Mouse (Mus musculus) urinary bladder, adult 2 months (tissue): ENCODE results near the gene Aim2. TPM values are rescaled to one million over a fixed set of nuclear protein-coding genes. Genes with fewer than 3 reads are reported as not detected.

Source experiments
- DNase-seq: peaks from one replicate; pipeline ENCODE4 v3.0.0; 2022; ENCODE audit warnings: low spot score
- polyA plus RNA-seq: library from polyadenylated mRNA; depleted of rRNA; stranded (reverse); fragments of >200 nt; gene quantifications from 2 replicates; pipeline ENCODE4 v1.2.3, GENCODE M21; 2012

Gene Aim2
- polyA plus RNA-seq, 1 experiment: 6.6 TPM

- DNase-seq: no peak
Observed at GRCm38 (mm10) chr1:173389901-173390401, 39.3 kb downstream of the Aim2 start.

GRCm38 (mm10) chr1:173391754-173392153 lies 41.1 kb downstream of the Aim2 start:
- DNase-seq: no peak

DNA sequence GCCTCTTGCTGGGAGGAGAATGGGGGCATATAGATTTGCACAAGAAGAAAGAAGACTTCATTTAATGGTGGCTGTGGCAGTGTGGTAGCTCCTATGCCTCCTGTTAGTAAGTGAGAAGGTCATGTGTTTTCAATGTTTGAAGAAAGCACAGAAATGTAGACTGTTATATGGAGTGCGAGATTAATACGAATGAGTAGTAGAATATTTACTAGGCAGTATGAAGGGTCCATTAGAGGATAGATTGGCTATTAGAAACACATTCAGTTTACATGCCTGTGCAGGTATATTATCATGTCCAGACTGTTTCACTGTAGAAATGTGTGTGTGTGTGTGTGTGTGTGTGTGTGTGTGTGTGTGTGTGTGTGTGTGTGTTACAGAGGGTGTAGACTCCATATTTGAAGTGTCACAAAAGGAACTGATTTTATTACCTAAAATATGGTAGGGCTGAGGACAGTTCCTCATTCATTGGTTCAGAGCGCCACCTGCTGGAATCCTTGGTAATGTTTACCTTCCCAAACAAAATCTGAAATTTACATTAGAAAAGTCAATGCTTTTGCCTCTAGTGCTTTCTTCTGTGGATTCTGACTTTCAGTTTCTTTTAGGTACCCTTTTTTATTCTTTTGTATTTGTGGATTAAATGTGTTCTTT lies 47.8 kb downstream of the Aim2 start:
- DNase-seq: peak; percentile 29

GRCm38 (mm10) chr1:173404696-173405309 lies 54.1 kb downstream of the Aim2 start:
- DNase-seq: no peak

DNA sequence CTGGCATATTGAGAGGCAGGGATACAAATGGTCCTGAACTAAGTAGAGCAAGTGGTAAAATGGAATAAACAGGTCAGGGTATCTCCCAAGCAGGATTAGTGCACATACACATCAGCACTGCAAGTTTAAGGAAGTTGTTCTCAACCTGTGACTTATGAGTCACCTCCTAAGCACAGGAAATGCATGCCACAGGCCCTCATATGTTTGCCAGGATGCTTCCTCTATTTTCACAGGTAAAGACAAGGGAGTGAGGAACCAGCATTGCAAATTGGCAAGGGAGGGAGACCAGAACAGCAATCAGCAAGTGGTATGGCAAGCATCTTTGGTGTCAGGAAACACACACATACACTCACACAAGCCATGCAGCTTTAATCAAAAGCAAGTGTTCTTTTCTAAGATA lies 58.4 kb downstream of the Aim2 start:
- no peak for DNase-seq

GRCm38 (mm10) chr1:173411863-173412262 lies 61.2 kb downstream of the Aim2 start:
- DNase-seq: no peak

DNA sequence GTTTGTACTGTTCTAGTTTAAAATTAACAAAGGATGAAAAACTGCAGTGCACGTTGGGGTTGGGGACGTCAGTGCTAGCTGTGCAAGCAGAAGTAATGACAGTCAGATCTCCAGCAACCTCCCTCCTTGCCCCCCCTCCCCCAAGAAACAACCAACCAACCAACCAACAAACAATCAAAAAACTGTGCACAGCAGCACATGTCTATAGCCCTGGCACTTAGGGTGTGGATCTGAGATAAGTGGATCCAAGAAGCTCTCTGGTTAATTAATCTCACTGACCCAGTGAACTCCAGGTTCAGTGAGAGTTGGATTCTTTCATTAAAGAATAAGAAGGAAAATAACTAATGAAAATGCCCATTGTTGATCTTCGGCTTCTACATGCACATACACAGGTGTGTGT lies 64.0 kb downstream of the Aim2 start:
- no peak for DNase-seq

GRCm38 (mm10) chr1:173418516-173418915 lies 67.8 kb downstream of the Aim2 start:
- DNase-seq: no peak

DNA sequence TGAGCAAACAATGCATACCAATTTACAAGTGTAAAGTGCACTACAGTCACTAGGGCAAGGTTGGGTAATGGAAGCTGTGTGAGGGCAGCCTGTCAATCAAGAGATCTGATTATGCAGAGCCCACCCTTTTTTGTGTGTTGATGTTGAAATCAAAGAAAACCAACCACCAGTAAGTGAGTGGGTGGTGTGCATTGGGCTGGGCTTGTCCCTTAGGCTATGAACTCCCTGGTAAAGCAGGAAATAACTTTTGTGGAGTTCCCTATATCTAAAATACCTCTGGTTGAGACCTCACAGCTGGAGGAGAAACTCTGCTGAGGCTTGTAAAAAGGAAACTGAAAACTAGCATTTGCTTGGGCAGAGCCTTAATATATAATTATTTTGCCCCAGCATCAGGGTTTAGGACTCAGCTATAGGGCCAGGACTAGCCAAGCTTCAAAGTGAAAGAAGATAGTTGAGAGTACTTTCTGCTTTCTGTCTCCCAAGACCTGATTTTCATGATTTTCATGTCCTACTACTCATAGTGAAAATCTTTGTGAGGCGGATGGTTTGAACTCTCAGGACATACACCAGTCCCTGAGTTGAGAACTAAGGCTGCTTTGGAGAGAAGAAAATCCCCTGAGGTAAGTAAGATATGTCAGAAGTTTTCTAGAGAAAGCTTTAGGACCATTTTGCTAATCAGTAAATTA lies 68.4 kb downstream of the Aim2 start:
- no peak for DNase-seq

DNA sequence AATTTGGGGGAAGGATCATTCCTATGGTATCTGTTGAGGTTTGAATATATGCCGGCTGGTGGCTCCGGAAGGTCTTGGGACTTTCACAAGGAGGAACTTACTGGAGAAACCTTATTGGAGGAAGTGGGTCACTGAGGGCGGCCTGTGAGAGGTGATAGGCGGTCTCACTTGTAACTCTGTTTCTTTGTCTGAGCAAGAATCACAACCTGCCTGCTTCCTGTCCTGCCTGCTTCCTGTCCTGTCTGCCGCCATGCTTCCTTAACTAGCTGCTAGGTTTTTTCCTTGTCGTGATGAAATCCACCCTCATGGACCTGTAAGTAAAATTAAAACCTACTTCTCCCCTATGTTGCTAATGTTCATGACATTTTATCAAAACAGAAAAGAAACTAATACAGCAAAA lies 69.7 kb downstream of the Aim2 start:
- no peak for DNase-seq

DNA sequence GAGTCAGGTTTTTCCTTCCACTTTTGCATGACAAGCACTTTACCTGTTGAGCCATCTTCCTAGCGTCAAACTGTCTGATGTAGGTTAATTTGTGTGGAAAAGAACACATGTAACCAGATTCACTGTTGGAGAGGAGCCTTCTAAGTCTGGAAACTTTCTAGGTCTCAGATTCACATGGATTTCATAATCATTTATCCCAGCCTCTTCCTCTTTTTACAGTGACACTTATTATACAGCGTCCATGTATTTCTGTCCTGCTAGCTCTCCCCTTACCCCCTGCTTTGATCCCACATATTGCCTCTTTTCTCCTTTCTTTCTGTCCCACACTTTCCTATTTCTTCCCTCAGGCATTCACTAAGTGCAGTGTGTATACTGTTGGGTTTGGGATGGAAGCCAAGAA lies 75.7 kb downstream of the Aim2 start:
- DNase-seq: no peak

DNA sequence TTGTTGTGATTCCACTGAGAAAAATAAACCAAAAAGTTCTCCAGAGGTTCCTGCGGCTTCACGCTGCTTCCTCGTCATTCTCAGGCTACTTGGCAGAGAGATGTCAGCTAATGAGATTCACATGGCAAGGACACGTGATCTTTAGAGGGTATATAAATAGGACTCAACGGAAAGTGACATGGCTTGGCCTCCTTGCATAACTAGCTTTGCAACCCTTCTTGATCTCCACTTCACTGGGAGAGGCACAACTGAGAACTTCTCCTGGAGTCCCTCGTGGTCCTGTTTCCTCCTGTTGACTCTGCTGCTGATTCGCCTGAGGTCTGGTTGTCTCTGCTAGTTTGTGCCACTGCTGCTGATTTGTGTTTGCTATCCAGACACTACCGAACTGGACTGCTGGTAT lies 76.7 kb downstream of the Aim2 start:
- DNase-seq: no peak

GRCm38 (mm10) chr1:173429995-173430699 lies 79.5 kb downstream of the Aim2 start:
- no peak for DNase-seq

DNA sequence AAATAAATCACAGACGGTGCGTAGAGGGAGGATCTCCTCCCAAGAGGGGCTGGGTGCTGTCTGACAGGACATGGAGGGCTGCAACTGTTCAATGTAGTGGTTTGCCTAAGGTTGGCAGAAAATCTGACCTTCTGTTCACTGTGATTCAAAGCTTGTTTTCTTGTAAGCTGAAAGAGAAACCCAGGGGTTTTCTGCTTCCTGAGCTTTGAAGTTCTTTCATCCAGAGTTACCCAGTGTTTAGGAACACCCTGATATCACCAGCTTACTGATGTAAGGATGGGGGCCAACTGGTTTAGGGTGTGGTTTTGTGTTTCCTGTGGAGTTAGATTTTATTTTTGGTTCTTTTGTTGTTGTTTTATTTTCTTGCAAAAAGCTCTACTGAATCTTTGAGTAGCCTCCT lies 81.7 kb downstream of the Aim2 start:
- DNase-seq: no peak

DNA sequence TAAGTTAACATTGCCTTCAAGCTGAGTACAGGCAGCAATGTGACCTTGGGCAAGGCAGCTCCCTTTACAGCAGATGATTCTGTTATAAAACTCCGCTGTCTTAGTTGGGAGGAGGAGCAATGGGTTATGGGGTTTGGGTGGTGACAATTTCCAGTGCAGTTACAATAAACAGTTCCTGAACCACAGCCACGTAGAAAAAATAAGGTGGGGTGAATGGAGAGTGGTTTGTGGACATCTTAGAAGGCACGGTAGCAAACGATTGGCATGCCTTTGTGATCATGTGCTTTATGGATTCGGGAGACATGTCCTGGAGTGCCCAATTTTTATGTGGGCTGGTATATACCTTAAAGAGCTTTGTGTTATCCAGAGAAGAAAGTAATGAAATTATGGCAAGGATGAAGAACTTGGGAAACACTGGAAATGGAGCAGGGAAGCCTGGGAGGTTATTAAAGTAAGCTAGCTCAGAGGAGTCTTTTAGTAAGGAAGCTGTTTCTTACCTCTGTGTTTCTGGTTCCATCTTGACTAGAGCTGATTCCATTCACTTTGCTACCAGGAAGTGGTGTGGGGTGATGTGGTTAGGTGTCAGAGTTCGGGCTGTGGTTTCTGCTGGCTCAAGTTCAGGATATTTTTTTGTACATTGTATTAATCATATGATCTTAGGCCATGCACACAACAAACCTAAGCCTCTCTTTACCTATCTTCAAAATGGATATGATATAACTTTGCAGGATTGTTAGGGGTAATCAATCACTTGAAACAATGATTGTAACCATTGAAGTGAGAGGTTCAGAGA lies 86.7 kb downstream of the Aim2 start:
- no peak for DNase-seq

DNA sequence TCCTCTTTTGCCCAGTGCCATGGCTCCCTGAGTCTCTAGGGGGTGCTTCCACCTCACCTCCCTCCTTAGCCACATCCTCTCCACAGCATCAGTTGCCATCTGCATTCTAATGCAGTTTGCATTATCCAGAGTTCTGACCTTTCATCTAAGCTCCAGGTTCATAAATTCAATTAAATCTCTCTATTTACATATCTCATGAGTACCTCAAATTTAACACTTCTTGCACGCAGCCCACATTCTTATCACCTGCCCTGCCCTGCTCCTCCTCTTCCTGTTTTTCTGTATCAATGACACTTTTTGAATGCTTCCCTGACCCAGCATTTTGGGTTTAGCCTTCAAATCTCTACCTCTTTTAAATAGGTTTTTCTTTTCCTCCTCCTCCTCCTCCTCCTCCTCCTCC lies 90.0 kb downstream of the Aim2 start:
- no peak for DNase-seq

- DNase-seq: no peak
Observed at GRCm38 (mm10) chr1:173441210-173441609, 90.5 kb downstream of the Aim2 start.

DNA sequence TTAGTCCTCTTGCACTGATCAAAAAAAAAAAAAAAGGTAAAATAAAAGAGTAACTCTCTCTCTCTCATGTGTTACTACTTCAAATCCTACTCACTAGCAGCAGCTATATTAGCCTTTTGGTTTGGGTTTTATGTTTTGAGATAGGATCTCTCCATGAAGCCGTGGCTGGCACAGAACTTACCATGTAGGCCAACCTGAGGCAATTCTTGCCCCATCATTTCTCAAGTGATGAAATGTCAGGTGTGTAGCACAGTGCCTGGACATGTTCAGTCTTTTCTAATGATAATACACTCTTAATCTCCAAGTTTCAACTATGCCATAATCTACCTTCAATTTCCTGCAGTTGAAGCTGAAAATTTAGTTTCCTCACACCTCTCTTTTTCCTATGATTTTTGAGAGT lies 92.4 kb downstream of the Aim2 start:
- DNase-seq: no peak

- DNase-seq: no peak
Observed at GRCm38 (mm10) chr1:173447067-173447466, 96.4 kb downstream of the Aim2 start.

- no peak for DNase-seq
Observed at GRCm38 (mm10) chr1:173450621-173451020, 99.9 kb downstream of the Aim2 start.

DNA sequence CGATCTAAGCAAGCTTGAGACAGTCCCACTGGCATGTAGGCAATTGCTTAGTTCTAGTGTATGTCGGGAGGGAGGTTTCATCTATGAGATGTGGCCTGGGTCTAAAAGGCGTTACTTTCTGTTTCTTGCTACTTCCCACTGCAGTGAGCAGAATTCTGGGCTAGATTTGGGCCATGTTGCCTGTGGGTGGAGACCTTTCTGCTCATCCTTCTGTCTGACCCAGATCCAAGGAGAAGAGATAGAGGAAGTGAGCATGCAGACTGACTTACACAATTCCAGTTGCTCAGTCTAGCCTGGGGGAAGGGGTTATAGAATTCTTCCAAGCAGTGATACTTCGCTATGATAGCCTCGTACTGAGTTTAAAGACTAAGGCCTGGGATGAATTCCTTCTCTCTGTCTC lies 101.0 kb downstream of the Aim2 start:
- no peak for DNase-seq
